Mouse (Mus musculus): ENCODE results near the gene Elane. TPM values are rescaled to one million over a fixed set of nuclear protein-coding genes. Genes with fewer than 3 reads are reported as not detected.

Gene Elane
- polyA plus RNA-seq, 1 experiment from 2014 or later, result 0.18 TPM

GRCm38 (mm10) chr10:79907415-79907814 lies 21.4 kb downstream of the Elane start:
- no peak for DNase-seq (ENCODE audit: low spot score, missing footprints)
- no peaks in the 10 kb centered on the region for H3K9me3 ChIP-seq (ENCODE audit: control insufficient read depth, low read length)
- ATAC-seq (ENCODE audit: low FRiP score), result no peak
- H3K36me3 ChIP-seq (ENCODE audit: control insufficient read depth, insufficient read depth, low read length), result peaks cover 13% of the 10 kb centered on the region
- no peak overlapping the region for H3K27ac ChIP-seq (ENCODE audit: low read depth, low read length)
- peaks cover 8% of the 10 kb centered on the region for H3K4me1 ChIP-seq (ENCODE audit: control insufficient read depth, insufficient read depth, low read length)
- no peak overlapping the region for H3K4me3 ChIP-seq (ENCODE audit: low read depth, low read length)
- H3K27me3 ChIP-seq (ENCODE audit: control insufficient read depth, insufficient read depth, low read length), result no peaks in the 10 kb centered on the region
- 94% methylated on average over 10 of the region's 10 CpGs for WGBS
- H3K9ac ChIP-seq (ENCODE audit: low read length), result no peak overlapping the region
- H3K4me2 ChIP-seq, result no peak overlapping the region

GRCm38 (mm10) chr10:79908167-79909091 lies 22.4 kb downstream of the Elane start, which contains the start of gene Med16:
Med16 (minus strand) TSS chr10:79908923.
- peaks cover 8% of the 10 kb centered on the region for H3K4me1 ChIP-seq (ENCODE audit: control insufficient read depth, insufficient read depth, low read length)
- H3K36me3 ChIP-seq (ENCODE audit: control insufficient read depth, insufficient read depth, low read length), result peaks cover 13% of the 10 kb centered on the region; the same call in 1 of the 2 replicates
- H3K4me2 ChIP-seq, result peak within 1 kb of the TSS; percentile 39
- peak; percentile 99 for DNase-seq (ENCODE audit: low spot score, missing footprints)
- H3K27ac ChIP-seq (ENCODE audit: low read depth, low read length), result peak within 1 kb of the TSS; percentile 95
- peak within 1 kb of the TSS; percentile 98 for H3K9ac ChIP-seq (ENCODE audit: low read length)
- peak within 1 kb of the TSS; percentile 76 for H3K4me3 ChIP-seq (ENCODE audit: low read depth, low read length)
- 2% methylated on average over 52 of the region's 52 CpGs for WGBS
- no peaks in the 10 kb centered on the region for H3K9me3 ChIP-seq (ENCODE audit: control insufficient read depth, low read length)
- no peaks in the 10 kb centered on the region for H3K27me3 ChIP-seq (ENCODE audit: control insufficient read depth, insufficient read depth, low read length)
- peak; percentile 95 for ATAC-seq (ENCODE audit: low FRiP score)

DNA sequence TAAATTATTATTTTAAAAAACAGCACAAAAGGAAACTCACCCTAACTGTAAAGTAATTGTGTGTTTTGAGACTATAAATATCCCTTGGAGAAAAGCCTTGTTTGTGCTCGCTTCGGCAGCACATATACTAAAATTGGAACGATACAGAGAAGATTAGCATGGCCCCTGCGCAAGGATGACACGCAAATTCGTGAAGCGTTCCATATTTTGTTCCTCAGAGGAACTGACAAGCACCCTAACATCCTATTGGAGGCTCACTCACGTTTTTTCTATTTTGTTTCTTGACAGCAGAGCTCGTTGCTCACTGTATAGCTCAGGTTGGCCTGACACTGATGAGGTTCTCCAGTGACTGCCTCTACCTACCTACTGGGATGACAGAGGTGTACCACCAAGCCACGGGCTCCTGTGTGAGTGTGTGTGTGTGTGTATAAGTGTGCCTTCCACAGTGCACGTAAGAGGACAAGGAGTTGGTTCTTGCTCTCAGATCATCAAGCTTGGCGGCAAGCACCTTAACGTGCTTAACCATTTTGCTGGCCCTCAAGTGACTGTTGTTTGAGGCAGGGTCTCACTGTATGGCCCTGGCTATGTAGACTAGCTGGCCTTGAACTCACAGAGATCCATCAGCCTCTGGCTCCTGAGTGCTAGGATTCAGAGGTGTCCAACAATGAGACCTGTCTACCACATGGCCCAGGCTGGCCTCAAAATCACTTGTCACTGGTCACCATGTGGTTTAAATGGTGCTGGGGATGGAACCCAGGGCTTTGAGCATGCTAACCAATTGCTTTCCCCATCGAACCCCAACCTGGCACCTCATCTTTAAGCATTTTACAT lies 23.3 kb downstream of the Elane start:
- ATAC-seq (ENCODE audit: low FRiP score) (peak; percentile 22; the same call in 1 of the 2 replicates), DNase-seq (ENCODE audit: low spot score, missing footprints) (peak; percentile 96)
- Histone ChIP-seq H3K36me3 (ENCODE audit: control insufficient read depth, insufficient read depth, low read length) (peaks cover 13% of the 10 kb centered on the region; the same call in 1 of the 2 replicates), H3K27ac (ENCODE audit: low read depth, low read length) (peak overlapping the region; percentile 95), H3K4me3 (ENCODE audit: low read depth, low read length) (peak overlapping the region; percentile 76; the same call in 1 of the 2 replicates), H3K9me3 (ENCODE audit: control insufficient read depth, low read length) (no peaks in the 10 kb centered on the region), H3K4me2 (peak overlapping the region; percentile 12; the same call in 1 of the 2 replicates), H3K9ac (ENCODE audit: low read length) (peak overlapping the region; percentile 98; the same call in 1 of the 2 replicates), H3K4me1 (ENCODE audit: control insufficient read depth, insufficient read depth, low read length) (peaks cover 13% of the 10 kb centered on the region), H3K27me3 (ENCODE audit: control insufficient read depth, insufficient read depth, low read length) (no peaks in the 10 kb centered on the region)
- WGBS, result 28% methylated on average over 14 of the region's 14 CpGs

DNA sequence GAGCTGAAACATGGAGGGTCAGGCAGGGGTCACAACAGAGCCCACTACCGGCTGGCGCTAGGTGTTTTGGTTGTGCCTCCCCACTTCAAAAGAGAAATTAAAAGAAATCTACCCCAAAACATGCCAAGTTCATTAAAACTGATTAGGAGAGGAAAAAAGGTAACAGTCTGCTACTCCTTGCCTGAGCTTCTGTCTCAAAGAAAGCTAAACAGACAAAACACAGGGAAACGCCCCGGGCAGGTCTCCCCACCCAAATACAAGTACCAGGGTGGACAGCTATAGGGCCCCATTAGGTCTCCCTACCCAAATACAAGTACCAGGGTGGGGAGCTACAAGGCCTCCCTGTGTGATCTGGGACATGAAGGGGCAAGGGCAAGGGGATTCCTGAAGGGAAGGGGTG lies 24.5 kb downstream of the Elane start, which contains the start of gene Gm26602:
Gm26602 (plus strand) TSS at position 301 of the 400 bp plus-strand sequence.
- Histone ChIP-seq H3K27me3 (ENCODE audit: control insufficient read depth, insufficient read depth, low read length) (no peaks in the 10 kb centered on the region), H3K27ac (ENCODE audit: low read depth, low read length) (no peak within 1 kb of the TSS), H3K9me3 (ENCODE audit: control insufficient read depth, low read length) (no peaks in the 10 kb centered on the region), H3K4me3 (ENCODE audit: low read depth, low read length) (no peak within 1 kb of the TSS), H3K4me2 (no peak within 1 kb of the TSS), H3K4me1 (ENCODE audit: control insufficient read depth, insufficient read depth, low read length) (peaks cover 15% of the 10 kb centered on the region), H3K9ac (ENCODE audit: low read length) (no peak within 1 kb of the TSS), H3K36me3 (ENCODE audit: control insufficient read depth, insufficient read depth, low read length) (0 out of 2 replicates have a peak, but pooled peaks cover 6% of the 10 kb centered on the region)
- ATAC-seq (ENCODE audit: low FRiP score), result no peak
- DNase-seq (ENCODE audit: low spot score, missing footprints), result no peak
- WGBS, result 94% methylated on average over 4 of the region's 4 CpGs

- WGBS, result 65% methylated on average over 20 of the region's 20 CpGs
These were observed 26.4 kb downstream of the Elane start for GRCm38 (mm10) chr10:79912412-79912811.

DNA sequence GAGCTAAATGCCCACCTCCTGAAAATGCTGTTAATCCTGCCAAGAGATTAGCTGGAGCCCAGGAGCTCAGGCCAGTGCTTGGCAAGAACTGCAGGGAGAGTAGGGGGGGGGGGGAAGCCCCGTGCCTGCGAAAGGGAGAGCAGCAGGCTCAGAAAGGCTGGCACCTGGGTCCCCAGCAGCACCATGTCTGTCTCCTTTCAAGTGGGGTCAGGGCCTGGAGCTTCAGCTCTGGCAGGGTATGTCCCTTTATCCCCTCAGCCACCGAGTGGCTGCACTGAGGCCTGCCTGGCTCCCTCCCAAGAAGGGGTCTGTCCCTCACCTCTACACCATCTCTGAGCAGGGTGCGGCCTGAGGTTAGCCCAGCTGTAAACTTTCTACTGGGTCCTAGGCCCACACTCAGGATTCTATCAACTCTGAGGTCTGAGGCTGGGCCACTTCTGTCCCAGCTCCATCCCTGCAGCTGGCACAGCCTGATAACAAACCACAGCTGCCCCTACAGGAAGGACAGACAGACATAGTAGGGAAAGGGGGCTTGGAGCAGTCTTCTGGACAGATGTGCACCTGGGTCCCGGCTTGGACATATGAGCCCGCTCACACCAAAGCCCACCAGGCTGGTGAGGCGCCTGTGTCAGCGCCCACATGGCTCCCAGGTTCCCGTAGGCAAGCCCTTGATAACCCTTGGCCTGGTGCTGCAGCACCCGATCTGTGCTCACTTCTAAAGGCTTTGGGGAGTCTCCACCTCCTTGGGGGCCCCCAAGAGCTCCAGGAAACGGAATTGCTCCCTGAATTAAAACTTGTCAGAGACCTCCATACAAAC lies 28.3 kb downstream of the Elane start:
- no peak overlapping the region for H3K27ac ChIP-seq (ENCODE audit: low read depth, low read length)
- H3K4me3 ChIP-seq (ENCODE audit: low read depth, low read length), result no peak overlapping the region
- no peaks in the 10 kb centered on the region for H3K36me3 ChIP-seq (ENCODE audit: control insufficient read depth, insufficient read depth, low read length)
- H3K4me1 ChIP-seq (ENCODE audit: control insufficient read depth, insufficient read depth, low read length), result peaks cover 15% of the 10 kb centered on the region
- ATAC-seq (ENCODE audit: low FRiP score), result no peak
- no peaks in the 10 kb centered on the region for H3K9me3 ChIP-seq (ENCODE audit: control insufficient read depth, low read length)
- H3K4me2 ChIP-seq, result no peak overlapping the region
- WGBS, result 66% methylated on average over 11 of the region's 11 CpGs
- DNase-seq (ENCODE audit: low spot score, missing footprints), result no peak
- H3K9ac ChIP-seq (ENCODE audit: low read length), result no peak overlapping the region
- peaks cover 22% of the 10 kb centered on the region for H3K27me3 ChIP-seq (ENCODE audit: control insufficient read depth, insufficient read depth, low read length)

More at GRCm38 (mm10) chr10:79912412-79912811, 26.4 kb downstream of the Elane start:
- no peaks in the 10 kb centered on the region for H3K9me3 ChIP-seq (ENCODE audit: control insufficient read depth, low read length)
- no peak overlapping the region for H3K9ac ChIP-seq (ENCODE audit: low read length)
- ATAC-seq (ENCODE audit: low FRiP score) (no peak), DNase-seq (ENCODE audit: low spot score, missing footprints) (no peak)
- H3K4me1 ChIP-seq (ENCODE audit: control insufficient read depth, insufficient read depth, low read length), result peaks cover 21% of the 10 kb centered on the region
- peaks cover 2% of the 10 kb centered on the region for H3K27me3 ChIP-seq (ENCODE audit: control insufficient read depth, insufficient read depth, low read length)
- no peak overlapping the region for H3K4me2 ChIP-seq
- H3K4me3 ChIP-seq (ENCODE audit: low read depth, low read length), result no peak overlapping the region
- H3K27ac ChIP-seq (ENCODE audit: low read depth, low read length), result no peak overlapping the region
- no peaks in the 10 kb centered on the region for H3K36me3 ChIP-seq (ENCODE audit: control insufficient read depth, insufficient read depth, low read length)

GRCm38 (mm10) chr10:79914948-79915596 lies 29.0 kb downstream of the Elane start:
- 73% methylated on average over 7 of the region's 7 CpGs for WGBS
- H3K27me3 ChIP-seq (ENCODE audit: control insufficient read depth, insufficient read depth, low read length), result peaks cover 29% of the 10 kb centered on the region
- DNase-seq (ENCODE audit: low spot score, missing footprints) (no peak), ATAC-seq (ENCODE audit: low FRiP score) (no peak)
- no peak overlapping the region for H3K9ac ChIP-seq (ENCODE audit: low read length)
- peaks cover 18% of the 10 kb centered on the region for H3K4me1 ChIP-seq (ENCODE audit: control insufficient read depth, insufficient read depth, low read length)
- no peak overlapping the region for H3K4me2 ChIP-seq
- no peak overlapping the region for H3K27ac ChIP-seq (ENCODE audit: low read depth, low read length)
- no peak overlapping the region for H3K4me3 ChIP-seq (ENCODE audit: low read depth, low read length)
- H3K36me3 ChIP-seq (ENCODE audit: control insufficient read depth, insufficient read depth, low read length), result no peaks in the 10 kb centered on the region
- no peaks in the 10 kb centered on the region for H3K9me3 ChIP-seq (ENCODE audit: control insufficient read depth, low read length)

- 6% methylated on average over 8 of the region's 8 CpGs for WGBS
- Histone ChIP-seq H3K36me3 (ENCODE audit: control insufficient read depth, insufficient read depth, low read length) (no peaks in the 10 kb centered on the region), H3K27ac (ENCODE audit: low read depth, low read length) (0 out of 2 replicates have a peak overlapping the region, but pooled peaks have one; percentile 35), H3K27me3 (ENCODE audit: control insufficient read depth, insufficient read depth, low read length) (peaks cover 39% of the 10 kb centered on the region), H3K9me3 (ENCODE audit: control insufficient read depth, low read length) (no peaks in the 10 kb centered on the region), H3K4me1 (ENCODE audit: control insufficient read depth, insufficient read depth, low read length) (peaks cover 27% of the 10 kb centered on the region), H3K4me3 (ENCODE audit: low read depth, low read length) (peak overlapping the region; percentile 72), H3K9ac (ENCODE audit: low read length) (peak overlapping the region; percentile 92), H3K4me2 (peak overlapping the region; percentile 94)
- DNase-seq (ENCODE audit: low spot score, missing footprints), result no peak
- no peak for ATAC-seq (ENCODE audit: low FRiP score)
These were observed 30.0 kb downstream of the Elane start for GRCm38 (mm10) chr10:79916081-79916480.
